Mouse (Mus musculus) urinary bladder, postnatal 14 days (tissue): ENCODE data around the gene Zpbp.
A peak's percentile ranks its signal among the peaks of the same experiment; 100 is the strongest.

ENCODE experiments used
- DNase-seq: peaks from one replicate; pipeline ENCODE4 v3.0.0; 2021; ENCODE audit warnings: low spot score

Zpbp gene

DNA sequence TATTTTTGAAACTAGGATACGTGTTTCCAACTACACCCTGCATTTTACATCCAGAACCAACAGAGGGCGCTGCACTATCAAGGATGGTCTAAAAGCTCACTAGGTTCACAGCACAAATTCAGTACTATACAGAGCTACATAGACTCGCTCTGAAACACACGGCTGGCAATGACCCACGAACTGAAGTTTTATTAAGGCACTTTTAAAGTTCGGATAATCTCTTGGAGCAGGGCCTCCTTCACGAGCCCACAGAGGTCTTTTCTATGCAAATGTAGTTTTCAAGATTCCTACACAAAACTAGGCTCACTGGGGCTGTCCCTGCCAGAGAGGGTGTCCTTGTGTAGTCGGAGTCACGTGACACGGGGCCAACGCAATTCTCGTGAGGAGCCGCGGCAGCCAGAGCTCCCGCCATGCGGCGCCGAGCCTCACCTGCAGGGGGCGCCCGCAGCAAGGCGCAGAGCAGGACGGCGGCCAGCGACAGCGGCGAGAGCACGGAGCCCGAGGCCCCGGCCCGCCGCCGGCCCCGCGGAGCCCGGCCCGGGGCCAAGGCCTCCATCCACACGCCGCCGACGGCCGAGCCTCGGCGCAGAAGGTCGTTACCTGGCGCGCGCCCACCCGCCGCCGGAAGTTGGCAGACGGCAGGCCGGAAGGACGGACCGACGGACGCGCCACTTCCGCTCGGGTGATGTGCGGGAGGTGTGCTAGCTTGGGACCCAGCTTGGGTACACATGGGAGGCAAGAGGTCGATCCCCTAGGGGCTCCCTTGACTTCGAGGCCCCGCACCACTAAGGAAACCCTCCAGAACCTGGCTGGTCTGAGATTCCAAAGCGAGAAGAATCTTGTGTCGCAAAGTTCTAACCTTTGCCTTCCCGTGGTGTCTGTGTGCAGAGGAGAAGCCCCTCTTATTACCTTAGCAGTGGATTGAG lies at the start of gene Zpbp, which contains the start of gene Spata48:
Gene Zpbp, minus strand, starts transcription at position 774 of the 926 bp plus-strand sequence.
Gene Spata48, plus strand, starts transcription at position 460 of the 926 bp plus-strand sequence.
- DNase-seq: peak; percentile 91

DNA sequence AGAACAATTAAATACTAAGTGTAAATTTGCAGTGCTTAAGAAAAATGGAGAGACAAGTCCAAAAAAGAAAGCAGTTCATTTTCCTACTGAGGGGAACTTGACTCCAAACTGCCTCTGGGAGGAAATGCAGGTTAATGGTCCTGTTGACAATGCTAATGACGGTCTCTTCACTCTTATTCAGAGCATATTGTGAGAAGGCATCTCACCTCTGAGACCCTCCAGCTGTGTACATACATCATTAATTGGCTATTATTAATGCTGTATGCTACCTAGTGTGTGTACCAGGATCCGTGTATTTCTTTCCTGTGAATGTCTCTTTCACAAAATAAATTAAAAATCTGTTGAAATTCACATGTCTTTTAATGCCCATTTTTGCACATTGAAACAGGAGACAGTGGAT lies 47.2 kb upstream of the Zpbp start:
- no peak for DNase-seq

DNA sequence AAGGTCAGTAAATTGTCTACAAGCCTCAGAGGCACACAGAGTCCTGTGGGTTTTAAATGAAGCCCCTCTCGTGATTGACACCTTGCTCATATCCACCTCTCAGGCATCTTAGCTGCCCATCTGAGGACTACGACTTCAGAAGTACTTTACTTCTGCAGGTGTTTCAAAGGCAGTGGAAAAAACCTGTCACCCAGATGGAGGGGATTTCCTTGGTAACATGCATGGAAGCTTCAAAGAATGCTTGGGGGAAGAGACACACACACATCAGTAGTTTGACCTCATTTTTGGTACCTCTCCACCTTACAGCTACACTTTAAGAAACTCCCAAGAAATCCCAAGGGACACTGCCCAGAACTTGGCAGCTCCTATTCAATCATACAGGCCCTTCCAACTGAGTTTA lies 44.0 kb upstream of the Zpbp start:
- DNase-seq: no peak

DNA sequence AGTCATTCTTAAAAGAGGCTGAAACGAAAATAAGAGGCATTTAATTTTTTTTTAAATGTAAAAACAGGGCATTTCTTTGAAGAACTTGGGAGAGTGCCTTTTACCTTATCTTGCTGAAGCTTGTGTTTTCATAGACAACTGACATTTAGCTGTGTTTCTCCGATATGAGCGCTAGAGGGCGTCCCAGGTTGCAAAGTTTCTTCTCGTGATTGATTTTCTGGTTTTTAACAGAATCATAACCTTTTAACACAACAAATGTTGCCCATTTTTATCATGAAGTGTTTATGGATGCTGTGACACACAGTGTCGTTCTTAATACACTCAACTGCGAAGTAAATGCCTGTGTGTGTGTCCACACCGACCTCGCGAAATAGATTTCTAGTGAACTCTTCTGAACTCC lies 37.7 kb upstream of the Zpbp start:
- no peak for DNase-seq

DNA sequence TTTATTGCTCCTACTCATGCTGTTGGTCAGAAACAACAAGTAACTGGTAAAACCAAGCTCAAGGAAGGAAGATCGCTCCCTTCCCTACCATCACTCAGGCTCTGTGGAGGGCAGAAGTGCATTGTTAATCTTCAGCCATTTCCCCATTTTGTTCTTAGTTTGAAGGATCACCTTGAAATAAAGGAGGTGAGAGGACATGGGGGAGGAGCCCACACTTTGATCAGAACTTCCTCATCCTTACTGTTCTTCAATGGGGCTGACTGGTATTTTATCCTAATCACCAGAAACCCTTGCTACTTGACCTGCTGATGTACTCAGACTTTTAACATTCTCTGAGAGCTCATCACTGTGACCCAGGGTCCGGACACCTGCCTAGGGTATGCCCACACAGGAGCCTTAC lies 33.5 kb upstream of the Zpbp start:
- DNase-seq: no peak

DNA sequence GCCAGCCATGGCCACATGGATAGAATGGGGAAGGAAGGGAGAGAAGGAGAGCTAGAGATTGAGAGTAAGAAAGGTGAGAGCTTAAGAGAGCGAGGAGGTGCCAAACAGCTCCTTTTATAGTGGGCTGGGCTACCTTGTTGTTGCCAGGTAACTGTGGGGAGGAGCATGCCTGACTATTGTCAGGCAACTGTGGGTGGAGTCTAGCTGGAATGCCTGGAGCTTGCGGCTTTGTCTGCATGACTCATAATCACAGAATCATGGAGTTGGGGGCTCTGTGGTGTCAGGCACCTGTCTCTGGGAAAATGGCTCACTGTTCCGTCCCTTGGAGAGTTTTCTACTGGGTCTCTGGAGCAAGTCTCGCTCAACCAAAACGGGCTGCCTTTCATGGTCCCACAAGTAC lies 29.8 kb upstream of the Zpbp start:
- no peak for DNase-seq

DNA sequence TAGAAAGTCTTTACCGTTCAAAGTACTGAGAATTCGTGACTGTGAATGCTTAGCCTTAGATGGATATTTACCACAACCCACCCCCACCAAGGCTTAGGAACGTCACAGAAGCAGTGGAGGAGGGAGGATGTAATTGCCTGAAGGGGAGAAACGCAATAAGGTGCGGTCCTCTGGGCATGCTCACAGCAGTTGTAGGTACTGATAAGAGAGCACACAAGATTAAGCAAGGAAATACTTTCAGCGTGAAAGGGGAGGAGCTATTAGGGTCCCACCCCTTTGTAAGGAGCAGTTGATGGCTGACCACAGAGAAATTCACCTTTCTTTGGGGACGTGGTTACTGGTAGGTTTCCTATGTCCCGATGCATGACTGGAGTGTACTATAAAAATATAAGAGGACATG lies 22.2 kb upstream of the Zpbp start:
- DNase-seq: no peak

DNA sequence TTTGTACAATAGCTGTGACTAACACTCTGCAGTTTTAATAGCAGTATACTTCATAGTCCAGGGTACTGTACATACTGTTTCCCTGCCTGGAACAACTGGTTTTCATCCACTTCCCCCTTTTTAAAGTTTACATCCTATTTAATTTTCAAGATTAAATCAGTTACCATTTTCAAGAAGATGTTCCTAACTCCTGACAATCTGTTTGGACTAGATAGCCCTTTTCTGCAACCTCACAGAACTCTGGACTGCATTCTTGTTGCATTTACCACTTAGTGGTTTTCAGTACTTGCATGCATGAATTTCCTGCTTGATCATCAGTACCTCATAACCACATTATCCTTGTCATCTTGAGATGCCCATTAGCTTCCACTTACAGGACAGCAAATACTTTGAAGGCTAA lies 6.7 kb upstream of the Zpbp start:
- no peak for DNase-seq

DNA sequence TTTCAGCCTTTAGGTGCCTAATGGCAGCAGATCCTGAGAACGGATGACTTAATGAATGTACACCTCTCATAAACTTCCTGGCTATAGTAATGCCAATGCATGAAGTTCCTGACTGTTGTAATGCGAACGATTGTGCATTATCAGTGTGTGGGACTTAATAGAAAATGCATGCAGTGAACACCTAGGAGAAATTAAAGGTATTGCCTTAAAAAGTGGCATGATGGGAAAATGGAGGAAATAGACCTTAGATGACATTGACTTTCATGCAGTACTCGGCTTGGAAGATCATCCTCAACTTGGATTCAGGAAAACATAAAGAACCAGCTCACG lies 318 bp upstream of the Zpbp start:
- no peak for DNase-seq

DNA sequence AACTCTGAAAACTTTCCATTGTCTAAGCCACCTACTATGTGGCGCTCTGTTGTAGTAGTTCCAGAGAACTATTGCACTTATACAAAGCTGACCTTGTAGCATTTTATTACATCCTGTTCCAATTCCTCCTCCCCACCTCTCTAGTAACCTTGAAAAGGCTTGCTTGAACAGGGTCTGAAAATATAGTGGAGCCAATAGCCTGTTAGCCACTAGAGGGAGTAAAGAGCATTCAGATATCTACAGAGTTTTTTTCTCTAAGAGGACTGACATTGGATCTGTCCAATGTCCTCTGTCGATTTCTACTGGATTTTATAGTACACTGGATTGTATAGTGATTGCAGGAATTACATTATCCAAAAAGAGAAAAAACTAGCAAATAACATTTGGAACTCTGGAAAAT lies 7.2 kb downstream of the Zpbp start:
- DNase-seq: no peak

DNA sequence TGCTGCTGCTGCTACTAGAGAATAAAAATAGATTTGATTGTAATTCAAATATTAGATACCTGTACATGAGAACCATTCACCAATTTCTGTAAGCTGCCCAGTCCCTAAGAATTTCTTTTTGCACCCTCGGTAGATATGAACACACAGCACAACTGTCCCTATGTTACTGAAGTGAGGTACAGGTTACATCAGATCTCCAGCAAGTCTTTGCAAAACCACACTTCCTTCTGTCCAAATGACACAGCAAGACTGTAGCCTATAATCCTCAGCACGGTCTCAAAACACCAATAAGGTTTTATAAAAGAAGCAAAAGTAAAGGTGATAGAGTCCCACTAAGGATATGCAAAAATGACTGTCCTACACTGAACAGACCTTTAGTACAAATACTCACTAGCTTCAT lies 44.9 kb downstream of the Zpbp start:
- no peak for DNase-seq

DNA sequence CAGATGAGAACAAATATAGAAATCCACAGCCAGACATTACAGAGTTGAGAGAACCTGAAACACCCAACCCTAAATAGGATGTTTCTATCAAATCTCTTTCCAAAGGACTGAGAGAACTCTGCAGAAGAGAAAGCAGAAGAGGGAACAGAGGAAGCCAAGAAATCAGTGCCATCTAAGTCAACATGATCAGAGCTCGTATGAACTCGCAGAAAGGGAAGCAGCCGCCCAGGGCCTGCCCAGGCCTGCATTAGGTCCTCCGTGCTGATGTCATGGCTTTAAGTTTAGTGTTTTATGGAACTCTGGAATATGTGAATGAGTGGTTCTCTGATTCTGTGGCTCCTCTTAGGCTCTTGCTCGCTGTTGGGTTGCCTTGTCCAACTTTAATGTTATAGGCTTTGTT lies 48.0 kb downstream of the Zpbp start:
- DNase-seq: no peak

DNA sequence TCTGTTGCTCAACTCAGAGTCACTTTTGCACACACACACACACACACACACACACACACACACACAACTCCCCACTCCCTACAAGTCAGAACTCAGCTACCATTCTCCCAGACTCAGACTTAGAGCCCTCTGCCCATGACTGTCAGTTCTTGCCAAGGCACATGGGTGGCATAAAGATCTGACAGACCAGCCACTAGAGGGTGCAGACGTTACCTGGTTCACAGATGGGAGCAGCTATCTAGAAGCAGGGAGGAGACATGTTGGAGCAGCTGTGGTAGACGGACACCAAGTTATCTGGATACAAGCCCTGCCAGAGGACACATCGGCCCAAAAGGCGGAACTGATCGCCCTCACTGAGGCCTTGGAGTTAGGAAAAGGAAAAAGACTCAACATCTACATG lies 67.5 kb downstream of the Zpbp start:
- DNase-seq: no peak

DNA sequence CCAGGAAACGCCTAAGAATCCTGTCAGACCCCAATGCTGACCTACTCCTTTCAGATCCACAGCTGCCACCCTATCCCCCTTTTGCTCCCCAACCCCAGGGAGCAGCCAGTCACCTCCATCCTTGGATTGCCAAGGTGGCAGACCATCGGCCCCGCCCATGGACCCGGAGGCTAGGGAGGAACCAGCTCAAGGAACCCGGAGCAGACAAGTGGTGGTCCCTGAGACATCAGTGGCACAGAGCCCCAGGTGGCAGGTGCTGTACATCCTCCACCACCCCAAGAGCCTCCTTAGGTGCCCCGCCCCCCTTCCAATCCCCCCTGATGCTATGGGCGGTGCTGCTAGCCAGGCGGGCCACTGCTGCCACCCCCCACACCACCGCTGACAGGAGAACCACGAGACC lies 69.0 kb downstream of the Zpbp start:
- DNase-seq: no peak

DNA sequence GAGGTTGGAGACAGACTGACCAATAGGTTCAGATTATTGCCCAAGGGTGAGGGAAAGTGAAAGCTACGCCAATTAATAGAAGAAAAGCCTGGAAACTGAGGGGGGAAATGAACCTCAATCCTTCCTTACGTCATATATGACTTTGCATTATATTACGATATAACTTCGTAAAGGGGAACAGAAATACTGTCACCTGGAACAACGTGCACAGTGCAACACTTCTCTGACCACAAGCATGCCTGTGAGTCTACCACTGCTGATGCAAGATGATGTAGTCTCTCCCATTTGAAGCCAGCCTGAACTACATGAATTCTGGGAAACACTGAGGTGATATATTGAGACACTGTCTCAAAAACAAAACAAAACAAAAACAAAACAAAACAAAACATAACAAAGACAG lies 90.9 kb downstream of the Zpbp start:
- DNase-seq: no peak

DNA sequence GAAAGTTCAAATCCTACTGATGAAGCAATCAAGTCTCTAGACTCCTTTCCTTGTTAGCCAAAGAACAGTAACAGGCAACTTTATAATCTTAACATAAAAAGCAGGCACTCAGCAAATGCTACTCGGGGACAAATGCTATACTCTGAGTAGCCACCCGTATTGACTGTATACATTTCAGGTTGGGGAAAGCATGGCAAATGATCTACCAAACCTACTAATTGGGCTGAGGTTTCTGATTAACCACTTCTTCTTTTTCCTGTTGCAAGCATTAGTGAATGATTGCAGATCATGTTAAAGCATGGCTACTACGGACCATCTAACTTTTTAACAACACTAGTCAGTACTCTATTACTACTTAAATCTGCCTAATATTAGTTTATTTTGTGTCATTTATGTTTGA lies 178.7 kb downstream of the Zpbp start:
- no peak for DNase-seq

DNA sequence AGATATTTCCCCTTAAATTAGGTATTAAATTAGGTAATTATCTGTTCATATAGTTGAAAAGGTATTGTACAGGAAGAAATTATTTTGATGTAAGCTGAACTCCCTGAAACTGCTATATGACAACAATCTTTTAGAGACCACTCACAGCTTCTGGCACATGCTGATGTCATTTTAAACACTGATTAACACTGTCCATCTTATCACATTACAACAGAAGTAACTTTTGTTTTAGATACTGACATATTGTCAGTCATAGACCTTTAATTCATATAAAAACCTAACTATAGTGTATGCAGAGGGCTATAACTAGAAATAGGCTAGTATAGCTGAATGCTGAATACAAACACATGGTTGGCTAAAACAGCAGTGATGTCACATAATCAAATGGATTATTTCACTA lies 182.1 kb downstream of the Zpbp start:
- DNase-seq: no peak

DNA sequence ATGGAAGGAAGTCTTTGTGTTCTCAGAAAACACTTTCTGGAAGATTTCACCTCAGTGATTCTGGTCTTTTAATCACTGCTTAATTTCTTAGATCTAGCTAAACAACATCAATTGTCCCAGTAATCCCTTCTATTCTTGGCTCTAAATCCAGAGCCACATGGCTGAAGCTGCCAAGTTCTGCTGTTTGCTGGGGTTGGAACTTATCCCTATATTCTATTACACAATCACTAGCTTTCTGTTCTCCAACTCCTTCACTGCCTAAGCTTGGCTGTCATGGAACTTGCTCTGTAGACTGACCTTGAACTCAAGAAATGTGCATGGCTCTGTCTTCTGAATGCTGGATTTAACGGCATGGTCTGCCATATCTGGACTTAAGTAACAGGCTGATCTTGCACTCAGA lies 204.9 kb downstream of the Zpbp start:
- no peak for DNase-seq

DNA sequence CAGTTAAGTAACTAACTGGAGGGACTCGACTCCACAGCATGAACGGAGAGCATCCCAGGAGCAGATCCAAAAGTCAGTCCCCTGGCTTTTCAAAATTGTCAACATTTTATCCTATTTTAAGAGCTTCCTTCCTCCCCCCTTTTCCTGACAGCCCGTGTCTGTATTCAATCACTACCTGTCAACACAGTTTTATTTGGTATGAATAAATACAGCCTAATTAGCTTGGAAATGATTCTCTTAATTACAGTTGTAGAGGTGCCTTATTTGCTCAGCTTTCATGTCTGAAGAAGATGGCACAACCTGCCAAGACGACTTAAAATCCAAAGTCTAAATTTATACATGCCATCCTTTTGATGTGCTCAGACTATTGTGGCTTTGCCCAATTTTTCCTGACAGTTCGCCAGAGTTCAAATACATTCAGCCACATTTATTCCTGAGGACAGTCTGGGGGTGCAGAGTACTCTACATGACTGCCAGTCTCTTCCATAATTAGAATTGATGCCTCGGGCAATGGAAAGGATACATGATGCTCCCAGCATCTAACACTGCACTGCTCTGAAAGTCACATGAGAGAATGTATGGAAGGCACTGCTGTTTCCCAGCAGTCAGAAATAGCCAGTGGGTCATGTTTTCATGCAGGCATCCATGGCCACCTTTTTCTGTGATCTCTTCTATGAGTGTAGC lies 219.4 kb downstream of the Zpbp start:
- no peak for DNase-seq

DNA sequence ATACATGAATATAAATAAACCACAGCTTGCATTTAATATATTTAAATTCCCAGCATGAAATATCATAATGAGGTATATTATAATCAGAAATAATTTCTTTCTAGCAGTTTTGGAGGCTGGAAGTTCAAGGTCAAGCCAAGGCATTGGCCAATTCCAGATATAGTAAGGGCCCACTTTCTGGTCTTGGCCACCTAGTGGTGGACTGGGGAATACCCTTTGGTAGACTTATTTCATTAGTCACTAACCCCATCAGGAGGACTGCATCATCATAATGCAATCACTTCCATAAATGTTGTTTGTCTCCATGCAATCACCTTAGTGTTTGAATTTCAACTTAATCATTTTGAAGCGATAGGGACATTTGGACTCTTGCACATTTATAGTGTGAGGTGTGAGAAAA lies 222.9 kb downstream of the Zpbp start:
- no peak for DNase-seq
